Mouse (Mus musculus) brain, embryonic 14.5 days (tissue): ENCODE results near the gene Bicral.
A peak's percentile ranks its signal among the peaks of the same experiment; 100 is the strongest.

ENCODE experiments used
- CTCF ChIP-seq: fragments of 200-500 bp; IDR thresholded peaks from 2 replicates; pipeline ENCODE4 v1.5.1; 2012; ENCODE audit warnings: inconsistent platforms, mild to moderate bottlenecking, moderate library complexity, borderline replicate concordance; ENCODE audit not compliant: insufficient read depth, insufficient read length; ENCODE audit errors: extremely low read depth
- POLR2A ChIP-seq: fragments of 200-500 bp; IDR thresholded peaks from 2 replicates; pipeline ENCODE4 v1.6.1; 2012; ENCODE audit warnings: mild to moderate bottlenecking, inconsistent platforms, borderline replicate concordance; ENCODE audit not compliant: poor library complexity, insufficient read depth, insufficient read length, severe bottlenecking; ENCODE audit errors: extremely low read depth

DNA sequence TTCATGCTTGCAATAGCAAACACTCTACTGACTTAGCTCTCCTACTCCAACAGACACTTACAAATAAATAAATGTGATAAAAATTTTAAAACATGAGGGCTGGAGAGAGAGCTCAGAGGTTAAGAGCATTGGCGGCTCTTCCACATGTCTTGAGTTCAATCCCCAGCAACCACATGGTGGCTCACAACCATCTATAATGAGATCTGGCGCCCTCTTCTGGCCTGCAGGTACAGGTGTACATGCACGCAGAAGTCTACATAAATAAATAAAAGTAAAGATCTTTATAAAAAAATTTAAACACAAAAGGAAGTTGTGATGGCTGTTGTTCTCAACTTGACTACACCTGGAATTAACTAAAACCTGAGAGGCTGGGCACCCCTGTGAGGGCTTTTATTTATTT lies 17.3 kb upstream of the Bicral start:
- peak; percentile 4; the same call in 1 of the 2 replicates for TF ChIP-seq CTCF
- no peak for TF ChIP-seq POLR2A
